Mouse (Mus musculus): ENCODE data around the gene Map3k14.

DNA sequence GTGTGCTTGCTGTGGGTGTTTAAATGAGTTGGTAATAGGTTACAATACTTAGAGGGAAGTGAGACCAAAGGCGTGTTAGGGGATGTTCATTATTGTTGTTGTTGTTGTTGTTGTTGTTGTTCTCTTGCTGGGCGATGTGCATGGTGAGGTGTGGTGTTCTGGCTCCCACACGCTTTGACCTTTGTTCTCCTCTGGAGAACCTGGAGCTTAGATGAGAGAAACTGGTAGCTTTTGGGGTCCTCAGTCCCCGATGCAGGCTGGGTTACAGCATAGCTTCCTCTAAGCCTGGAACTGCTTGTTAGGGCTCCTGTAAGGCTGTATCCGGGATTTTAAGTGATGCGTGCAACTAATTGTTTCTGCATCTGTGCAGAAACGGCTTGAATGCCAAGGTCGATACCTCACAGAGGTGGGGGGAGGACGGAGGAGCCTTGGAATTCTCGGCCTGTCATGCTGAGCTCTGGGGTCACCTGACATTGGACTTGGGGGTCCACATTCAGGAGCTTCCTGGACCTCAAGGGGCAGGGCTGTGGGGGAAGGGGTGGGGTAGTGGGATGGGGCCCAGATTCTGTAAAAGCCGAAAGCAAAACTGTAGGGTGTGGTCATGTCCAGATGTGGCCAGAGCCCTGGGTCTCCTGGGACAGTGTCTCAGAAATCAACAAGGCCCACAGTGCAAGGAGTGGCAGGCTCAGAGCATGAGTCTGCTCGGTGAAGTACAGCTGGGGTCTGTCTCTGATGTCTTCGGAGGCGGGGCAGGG lies 91.4 kb downstream of the Map3k14 start:
- no peak for TF ChIP-seq FLI1 (IDR thresholded peaks at IDR 0.05; ENCODE audit: low read length)
- no peak for TF ChIP-seq GATA1 (IDR thresholded peaks at IDR 0.05; ENCODE audit: borderline replicate concordance, low read length)

All from megakaryocyte, embryonic 14.5 days (primary cell).